ENCODE assay signal across 24 mouse cellular contexts in genomic region chr2:19562114-19562829, GRCm38 (mm10). TPM values are rescaled to one million over a fixed set of nuclear protein-coding genes. Genes with fewer than 3 reads are reported as not detected.
A peak's percentile ranks its signal among the peaks of the same experiment; 100 is the strongest.
DNase-seq lines count a peak whose midpoint lies in the region; ATAC-seq lines count a peak whose summit lies in the region.
"Had no signal": no experiment of that assay in that cellular context is flagged by ENCODE, and none has a peak within 500 bp of the region (broad histone marks: within the 10 kb centered on the region; RNA-seq: fewer than 3 reads in every experiment).

No protein-coding gene starts in this region.

- no peaks in the 10 kb centered on the region for H3K9me3 ChIP-seq in forebrain, embryonic 11.5 days (ENCODE audit: control insufficient read depth, low read length)
- no peaks in the 10 kb centered on the region for H3K9me3 ChIP-seq in forebrain, embryonic 16.5 days (ENCODE audit: control insufficient read depth, low read length)
- H3K9me3 ChIP-seq in neural tube, embryonic 12.5 days, result no peaks in the 10 kb centered on the region
- H3K9me3 ChIP-seq: heart, embryonic 15.5 days; limb, embryonic 10.5 days; liver, embryonic 12.5 days; lung, embryonic 15.5 days had no signal

- no peaks in the 10 kb centered on the region for H3K36me3 ChIP-seq in forebrain, embryonic 11.5 days (ENCODE audit: control insufficient read depth, insufficient read depth, low read length)
- H3K36me3 ChIP-seq in forebrain, embryonic 16.5 days (ENCODE audit: control insufficient read depth, insufficient read depth), result no peaks in the 10 kb centered on the region
- H3K36me3 ChIP-seq in neural tube, embryonic 12.5 days, result no peaks in the 10 kb centered on the region
- H3K36me3 ChIP-seq: heart, embryonic 15.5 days; limb, embryonic 10.5 days; liver, embryonic 12.5 days; lung, embryonic 15.5 days had no signal

- H3K27me3 ChIP-seq in forebrain, embryonic 11.5 days (ENCODE audit: control insufficient read depth, insufficient read depth, low read length), result no peaks in the 10 kb centered on the region
- no peaks in the 10 kb centered on the region for H3K27me3 ChIP-seq in forebrain, embryonic 16.5 days (replicated peaks; ENCODE audit: control insufficient read depth, insufficient read depth, low read length)
- 0 out of 2 replicates have a peak, but pooled peaks cover 2% of the 10 kb centered on the region for H3K27me3 ChIP-seq in neural tube, embryonic 12.5 days (replicated peaks)
- H3K27me3 ChIP-seq: heart, embryonic 15.5 days; liver, embryonic 12.5 days; lung, embryonic 15.5 days had no signal

- H3K4me1 ChIP-seq in forebrain, embryonic 11.5 days (replicated peaks; ENCODE audit: control insufficient read depth, insufficient read depth, low read length), result no peaks in the 10 kb centered on the region
- H3K4me1 ChIP-seq in forebrain, embryonic 16.5 days (replicated peaks; ENCODE audit: control insufficient read depth, insufficient read depth, low read length), result 0 out of 2 replicates have a peak, but pooled peaks cover 3% of the 10 kb centered on the region
- H3K4me1 ChIP-seq in neural tube, embryonic 12.5 days, result peaks cover 5% of the 10 kb centered on the region; the same call in 1 of the 2 replicates
- H3K4me1 ChIP-seq: heart, embryonic 15.5 days; limb, embryonic 10.5 days; liver, embryonic 12.5 days; lung, embryonic 15.5 days had no signal

- no peak for DNase-seq in forebrain, embryonic 11.5 days (ENCODE audit: low spot score)
- DNase-seq in neural tube, embryonic 10.5 days (ENCODE audit: extremely low spot score, low spot score), result no peak
- DNase-seq in mesoderm, embryonic 11.5 days (ENCODE audit: low read depth, low spot score), result peak; percentile 47
- no peak for DNase-seq in right cerebral cortex, postnatal 4 days
- DNase-seq in gastrocnemius, postnatal 36 days, result no peak
- DNase-seq in thymus, postnatal 4 days, result no peak
- DNase-seq: B cell, adult 2 months; kidney, adult 2 months; layer of hippocampus, postnatal 36 days; right cerebral cortex, adult 18-20 months; spleen, adult 18-20 months; thymus, postnatal 36 days had no signal

- H3K4me3 ChIP-seq in forebrain, embryonic 11.5 days (ENCODE audit: low read depth, low read length), result no peak overlapping the region
- H3K4me3 ChIP-seq in forebrain, embryonic 16.5 days (replicated peaks; ENCODE audit: low read length), result no peak overlapping the region
- no peak overlapping the region for H3K4me3 ChIP-seq in neural tube, embryonic 12.5 days
- H3K4me3 ChIP-seq: heart, embryonic 15.5 days; limb, embryonic 10.5 days; liver, embryonic 12.5 days; lung, embryonic 15.5 days had no signal

- no peak overlapping the region for H3K4me2 ChIP-seq in forebrain, embryonic 11.5 days (ENCODE audit: low read depth, low read length, severe bottlenecking)
- H3K4me2 ChIP-seq in forebrain, embryonic 16.5 days (ENCODE audit: low read length), result no peak overlapping the region
- H3K4me2 ChIP-seq in neural tube, embryonic 12.5 days (replicated peaks), result no peak overlapping the region
- H3K4me2 ChIP-seq: heart, embryonic 15.5 days; liver, embryonic 12.5 days; lung, embryonic 15.5 days had no signal

- ATAC-seq in forebrain, embryonic 11.5 days (replicated peaks; ENCODE audit: low FRiP score), result peak; percentile 69; the same call in 1 of the 2 replicates
- no peak for ATAC-seq in forebrain, embryonic 16.5 days
- peak; percentile 93 for ATAC-seq in neural tube, embryonic 12.5 days (ENCODE audit: low FRiP score, low read depth)
- ATAC-seq: liver, embryonic 12.5 days; Patski had no signal

- H3K27ac ChIP-seq in forebrain, embryonic 11.5 days (ENCODE audit: low read depth, low read length), result no peak overlapping the region
- no peak overlapping the region for H3K27ac ChIP-seq in forebrain, embryonic 16.5 days (ENCODE audit: low read length)
- no peak overlapping the region for H3K27ac ChIP-seq in neural tube, embryonic 12.5 days
- H3K27ac ChIP-seq: heart, embryonic 15.5 days; limb, embryonic 10.5 days; liver, embryonic 12.5 days; lung, embryonic 15.5 days had no signal

- H3K9ac ChIP-seq in forebrain, embryonic 11.5 days (ENCODE audit: low read length), result no peak overlapping the region
- H3K9ac ChIP-seq in forebrain, embryonic 16.5 days (replicated peaks; ENCODE audit: low read depth, low read length), result no peak overlapping the region
- no peak overlapping the region for H3K9ac ChIP-seq in neural tube, embryonic 12.5 days
- H3K9ac ChIP-seq: heart, embryonic 15.5 days; liver, embryonic 12.5 days; lung, embryonic 15.5 days had no signal

- intact Hi-C loops in gastrocnemius, postnatal 36 days (cut with DNase I), result no loop called here

- WGBS in forebrain, embryonic 11.5 days, result 68% methylated on average over 5 of the region's 5 CpGs
- 61% methylated on average over 5 of the region's 5 CpGs for WGBS in forebrain, embryonic 16.5 days
- 35% methylated on average over 5 of the region's 5 CpGs for WGBS in neural tube, embryonic 12.5 days

RNA-seq across cellular contexts. Expression of gene 4921504E06Rik, which starts 8.6 kb away (rescaled TPM):
- polyA plus RNA-seq in forebrain, embryonic 11.5 days (2014; fragmentation: Nextera tagmentation; extraction: Ambion mirVana), result not detected in 2 replicates
- polyA plus RNA-seq in forebrain, embryonic 16.5 days (2015; fragmentation: Nextera tagmentation; extraction: Ambion mirVana), result not detected in 2 replicates
- polyA plus RNA-seq in neural tube, embryonic 12.5 days (2016; fragmentation: Nextera tagmentation; extraction: Ambion mirVana), result not detected in 2 replicates
- not detected for total RNA-seq in gastrocnemius, postnatal 36 days (2021)
- total RNA-seq: adrenal gland, postnatal 4 days; layer of hippocampus, postnatal 36 days; megakaryocyte progenitor cell, adult 5-6 weeks had no signal
- polyA plus RNA-seq: gonadal fat pad, adult 2 months; heart, embryonic 15.5 days; kidney, adult 2 months; large intestine, adult 2 months; limb, embryonic 10.5 days; liver, embryonic 12.5 days; lung, embryonic 15.5 days; Patski; stomach, embryonic 16.5 days had no signal
